Mouse (Mus musculus) mammary gland, adult 2 months (tissue): ENCODE results near the gene Olfr959. TPM values are rescaled to one million over a fixed set of nuclear protein-coding genes. Genes with fewer than 3 reads are reported as not detected.

Experiments used
- polyA plus RNA-seq: library from polyadenylated mRNA; depleted of rRNA; stranded (reverse); fragments of >200 nt; gene quantifications from 2 replicates; pipeline ENCODE4 v1.2.3, GENCODE M21; 2012; ENCODE audit warnings: low replicate concordance; rRNA removed

Olfr959 gene
- not detected in 2 replicates for polyA plus RNA-seq

GRCm38 (mm10) chr9:39575469-39575868 lies at the start of gene Olfr959:
Olfr959 (minus strand) TSS chr9:39575569.

DNA sequence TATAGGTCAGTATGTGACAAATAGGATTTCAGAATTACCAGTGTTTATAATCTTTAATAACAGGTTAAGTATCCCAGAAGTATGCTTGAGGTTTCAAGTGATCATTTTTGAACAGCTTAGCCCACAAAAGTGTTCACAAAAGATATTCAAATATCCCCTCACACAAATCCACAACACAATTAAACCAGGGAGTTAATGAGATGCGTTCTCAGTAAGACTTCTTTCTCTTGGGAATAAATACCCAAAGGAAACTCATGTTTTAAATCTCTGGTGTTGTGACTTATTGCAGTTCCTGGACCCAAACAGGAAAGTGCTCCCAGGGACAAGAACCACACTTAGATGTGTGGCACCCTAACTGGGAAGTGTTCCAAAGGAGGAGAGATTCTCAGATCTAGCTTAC lies 45.7 kb upstream of the Olfr959 start, which contains the start of gene Olfr960:
Gene Olfr960, plus strand, starts transcription at position 301 of the 400 bp plus-strand sequence.

DNA sequence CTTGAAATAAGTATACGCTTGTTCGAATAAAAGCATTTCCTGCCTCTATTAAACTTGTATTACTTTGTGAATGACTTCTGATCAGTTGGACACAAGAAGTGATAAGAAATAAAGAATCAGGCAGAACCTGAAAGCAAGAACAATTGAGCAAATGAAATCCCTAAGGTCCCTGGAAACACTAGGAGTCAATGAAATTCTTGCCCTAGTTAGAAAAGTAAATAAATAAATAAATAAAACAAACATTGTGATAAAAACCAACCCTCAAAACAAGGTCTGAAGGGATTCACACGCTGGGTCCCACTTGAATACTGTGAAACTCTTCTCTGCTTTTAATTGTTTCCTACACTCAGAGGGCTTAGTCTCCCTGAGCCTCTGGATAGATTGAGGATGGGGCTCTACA lies 35.0 kb upstream of the Olfr959 start, which contains the start of gene Olfr148:
Gene Olfr148, plus strand, starts transcription at position 301 of the 400 bp plus-strand sequence.

GRCm38 (mm10) chr9:39603999-39604453 lies 28.7 kb upstream of the Olfr959 start, which contains the start of gene AW551984:
AW551984 (minus strand) TSS chr9:39604403.

GRCm38 (mm10) chr9:39553946-39554345 lies 21.4 kb downstream of the Olfr959 start, which contains the start of gene Olfr958:
Olfr958 (minus strand) TSS chr9:39554054.

Other genes starting within 250 kb of the Olfr959 start
- gene Olfr948, start 249.5 kb downstream of the Olfr959 start, polyA plus RNA-seq: not detected in 2 replicates
- gene Olfr951, start 188.2 kb downstream of the Olfr959 start, polyA plus RNA-seq: not detected in 2 replicates
- not detected in 2 replicates for gene Olfr952, start 148.4 kb downstream of the Olfr959 start, polyA plus RNA-seq
- not detected in 2 replicates for gene Olfr954, start 118.9 kb downstream of the Olfr959 start, polyA plus RNA-seq
- not detected in 2 replicates for gene Olfr955, start 103.6 kb downstream of the Olfr959 start, polyA plus RNA-seq
- gene Olfr44, start 81.6 kb downstream of the Olfr959 start, polyA plus RNA-seq: not detected in 2 replicates
- not detected in 2 replicates for gene Olfr957, start 59.8 kb downstream of the Olfr959 start, polyA plus RNA-seq
- not detected in 2 replicates for gene Olfr958, start 21.5 kb downstream of the Olfr959 start, polyA plus RNA-seq
- 5.5 and 7.6 TPM in 2 replicates for gene AW551984, start 28.8 kb upstream of the Olfr959 start, polyA plus RNA-seq
- not detected in 2 replicates for gene Olfr148, start 35.1 kb upstream of the Olfr959 start, polyA plus RNA-seq
- not detected in 2 replicates for gene Olfr960, start 45.8 kb upstream of the Olfr959 start, polyA plus RNA-seq
- gene Olfr961, start 69.5 kb upstream of the Olfr959 start, polyA plus RNA-seq: not detected in 2 replicates
- not detected in 2 replicates for gene Olfr963, start 91.6 kb upstream of the Olfr959 start, polyA plus RNA-seq
- gene Olfr149, start 131.5 kb upstream of the Olfr959 start, polyA plus RNA-seq: not detected in 2 replicates
- gene Olfr965, start 135.8 kb upstream of the Olfr959 start, polyA plus RNA-seq: not detected in 2 replicates
- gene Olfr150, start 155.4 kb upstream of the Olfr959 start, polyA plus RNA-seq: not detected in 2 replicates
- gene Olfr967, start 170.7 kb upstream of the Olfr959 start, polyA plus RNA-seq: not detected in 2 replicates
- not detected in 2 replicates for gene Olfr968, start 207.7 kb upstream of the Olfr959 start, polyA plus RNA-seq
- not detected in 2 replicates for gene Olfr969, start 215.4 kb upstream of the Olfr959 start, polyA plus RNA-seq
- gene Olfr970, start 233.3 kb upstream of the Olfr959 start, polyA plus RNA-seq: not detected in 2 replicates